Mouse (Mus musculus) liver, postnatal 0 days (tissue): ENCODE results near the gene Icam4.

Source experiments
- CTCF ChIP-seq: sonication (generic); IDR thresholded peaks from 2 replicates; pipeline ENCODE4 v1.5.1; 2016; ENCODE audit warnings: antibody characterized with exemption, low read depth
- EP300 ChIP-seq: IDR thresholded peaks from 2 replicates; pipeline ENCODE4 v1.6.1; 2016; ENCODE audit warnings: antibody characterized with exemption, low read depth, mild to moderate bottlenecking

- TF ChIP-seq CTCF: no peak
- no peak for TF ChIP-seq EP300
Measured at GRCm38 (mm10) chr9:21034481-21035085, 5.4 kb downstream of the Icam4 start.
